Mouse (Mus musculus) cerebellum, adult 18-20 months (tissue): Measurements from ENCODE around the gene Col5a2.
A peak's percentile ranks its signal among the peaks of the same experiment; 100 is the strongest.
"Not testable (repeated sequence)": the region's sequence is repeated elsewhere in the genome, so short reads cannot be mapped to it uniquely, and the experiment has no call there.

Experiments
- DNase-seq, 2 experiments: peaks; one replicate each; pipeline ENCODE4 v3.0.0; 2021

The Col5a2 gene

GRCm38 (mm10) chr1:45502865-45503332 is at the start of gene Col5a2:
Gene Col5a2, minus strand, starts transcription at chr1:45503282.
- DNase-seq = peak in 1 of 2 experiments; percentile 1

- DNase-seq = no peak
Measured at GRCm38 (mm10) chr1:45550531-45550930, 47.4 kb upstream of the Col5a2 start.

- DNase-seq = no peak
Measured at GRCm38 (mm10) chr1:45541888-45542287, 38.8 kb upstream of the Col5a2 start.

GRCm38 (mm10) chr1:45541161-45541560 is 38.1 kb upstream of the Col5a2 start:
- no peak for DNase-seq

- DNase-seq = no peak
Measured at GRCm38 (mm10) chr1:45531486-45531885, 28.4 kb upstream of the Col5a2 start.

DNA sequence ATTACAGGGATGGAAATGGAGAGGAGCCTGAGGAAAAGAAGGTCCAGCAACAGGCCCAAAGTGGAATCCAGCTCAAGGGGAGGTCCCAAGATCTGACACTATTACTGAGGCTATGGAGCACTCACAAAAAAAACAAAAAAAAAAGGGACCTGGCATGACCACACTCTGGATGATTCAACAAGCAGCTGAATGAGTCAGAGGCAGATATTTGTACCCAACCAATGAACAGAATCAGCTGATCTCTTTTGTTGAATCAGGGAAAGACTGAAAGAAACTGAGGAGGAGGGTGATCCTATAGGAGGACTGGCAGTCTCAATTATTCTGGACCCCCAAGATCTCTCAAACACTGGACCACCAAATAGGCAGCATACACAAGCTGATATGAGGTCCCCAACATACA is 24.4 kb upstream of the Col5a2 start:
- not testable (repeated sequence) for DNase-seq

GRCm38 (mm10) chr1:45523601-45524000 is 20.5 kb upstream of the Col5a2 start:
- no peak for DNase-seq

DNA sequence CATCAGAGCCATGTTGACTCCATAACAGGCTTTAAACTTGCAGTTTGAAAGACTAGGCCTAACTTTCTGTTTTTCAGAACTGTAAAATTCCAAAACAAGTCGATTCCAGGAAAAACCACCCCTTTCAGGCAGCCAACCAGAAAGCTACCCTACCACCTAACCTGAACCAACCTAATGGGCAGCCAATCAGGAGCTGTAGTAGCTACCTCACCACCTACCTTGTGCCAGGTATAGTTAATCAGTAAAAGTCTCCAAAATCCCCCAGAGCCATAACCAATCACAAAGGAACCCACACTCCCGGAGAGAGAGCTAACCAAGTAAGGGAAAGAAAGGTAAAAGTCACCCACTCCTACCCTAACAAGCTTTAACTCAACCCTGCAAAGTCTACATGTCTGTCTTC is 18.4 kb upstream of the Col5a2 start:
- DNase-seq = no peak

- no peak for DNase-seq
Measured at GRCm38 (mm10) chr1:45502241-45502741, 791 bp downstream of the Col5a2 start.

- DNase-seq = no peak
Measured at GRCm38 (mm10) chr1:45501437-45501836, 1.6 kb downstream of the Col5a2 start.

DNA sequence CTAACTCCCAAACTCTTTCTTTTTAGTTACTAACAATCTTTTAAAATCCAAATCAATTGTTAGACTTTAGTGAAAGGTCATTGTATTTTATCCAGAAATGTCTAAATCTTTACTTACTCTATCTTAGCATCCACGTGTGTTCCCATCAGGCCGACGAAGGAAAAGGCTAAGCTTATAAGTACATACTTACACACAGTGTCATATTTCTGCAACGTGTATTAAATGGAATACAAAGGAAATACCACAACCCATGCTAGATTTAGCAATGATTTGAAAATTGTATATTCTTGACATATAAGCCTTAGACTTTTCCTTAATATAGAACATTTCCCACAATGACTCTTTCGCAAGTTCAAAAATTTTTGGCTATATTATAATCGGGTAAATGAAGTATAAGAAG is 2.6 kb downstream of the Col5a2 start:
- DNase-seq = no peak

DNA sequence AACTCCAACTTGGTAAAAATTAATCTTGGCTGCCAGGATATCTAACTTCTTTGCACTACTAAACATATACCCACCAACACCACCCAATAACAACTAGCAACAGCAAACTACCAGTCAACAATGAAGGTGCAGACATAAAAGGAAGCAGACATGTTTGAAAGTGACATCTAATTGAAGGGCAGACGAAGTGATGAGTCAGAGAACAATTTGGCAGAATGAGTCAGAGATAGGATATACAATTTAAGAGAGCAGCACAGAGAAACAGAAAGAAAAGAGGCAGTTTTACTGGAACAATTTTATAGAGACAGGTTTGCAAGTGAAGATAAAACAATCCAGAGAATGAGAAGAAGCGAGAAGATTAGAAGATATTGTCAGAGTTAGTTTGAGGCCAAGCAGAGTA is 8.1 kb downstream of the Col5a2 start:
- no peak for DNase-seq

GRCm38 (mm10) chr1:45492130-45492723 is 10.9 kb downstream of the Col5a2 start:
- no peak for DNase-seq

DNA sequence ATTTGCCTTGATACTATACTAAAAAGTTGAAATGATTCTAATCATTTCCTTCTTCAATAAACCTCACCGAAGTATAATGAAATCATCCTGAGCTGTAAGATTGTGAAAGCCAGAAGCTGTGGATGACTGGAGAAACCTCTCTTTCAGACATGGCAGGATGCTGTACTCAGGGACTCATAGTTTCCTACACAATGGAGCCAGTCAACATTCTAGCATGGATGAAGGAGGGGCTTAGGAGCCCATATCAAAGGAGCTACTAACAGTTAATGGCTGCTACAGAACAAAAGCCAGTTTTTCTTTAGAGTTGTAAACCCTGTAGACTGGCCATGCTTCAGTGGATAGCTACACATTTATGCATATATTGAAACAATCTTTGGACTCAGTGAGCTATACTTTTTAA is 12.6 kb downstream of the Col5a2 start:
- no peak for DNase-seq

DNA sequence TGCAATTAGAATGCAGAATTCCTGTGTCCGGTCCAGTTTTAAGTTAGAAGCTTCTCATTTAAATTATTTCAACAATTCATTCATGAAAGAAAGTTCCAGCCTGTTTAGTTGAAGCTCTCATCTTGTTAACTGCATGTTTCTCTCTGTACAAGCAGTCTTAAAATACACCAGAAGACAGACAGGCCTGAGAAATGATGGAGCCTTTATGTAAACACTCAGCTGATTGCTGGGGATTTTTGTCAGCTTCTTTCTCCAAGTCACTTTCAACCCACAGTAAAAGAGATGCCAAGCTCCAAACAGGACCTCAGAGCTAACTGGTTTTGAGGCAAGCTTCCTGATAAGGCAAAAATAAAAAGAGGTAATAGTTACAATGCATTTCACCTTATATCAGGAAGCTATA is 14.8 kb downstream of the Col5a2 start:
- no peak for DNase-seq

GRCm38 (mm10) chr1:45483001-45483400 is 20.1 kb downstream of the Col5a2 start:
- DNase-seq = no peak

DNA sequence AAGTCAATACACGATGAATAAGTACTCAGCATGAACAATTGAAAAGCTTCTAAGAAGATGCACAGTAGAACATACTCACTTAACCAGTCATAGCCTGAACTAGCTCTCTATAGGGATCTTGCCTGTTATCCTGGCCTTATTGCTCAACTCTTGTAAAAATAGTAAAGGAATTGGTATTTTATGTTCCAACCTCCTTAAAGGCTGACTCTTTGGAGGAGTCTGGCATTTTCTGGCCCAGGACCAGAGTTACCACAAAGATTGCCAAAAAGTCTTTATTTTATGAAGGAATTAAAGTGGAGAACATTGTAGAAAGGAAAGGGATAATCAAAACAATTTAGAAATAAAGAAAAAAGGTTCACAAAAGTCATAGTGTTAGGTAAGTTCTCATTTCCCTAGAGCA is 21.2 kb downstream of the Col5a2 start:
- no peak for DNase-seq

- no peak for DNase-seq
Measured at GRCm38 (mm10) chr1:45479087-45479486, 24.0 kb downstream of the Col5a2 start.

GRCm38 (mm10) chr1:45472751-45473150 is 30.3 kb downstream of the Col5a2 start:
- no peak for DNase-seq

DNA sequence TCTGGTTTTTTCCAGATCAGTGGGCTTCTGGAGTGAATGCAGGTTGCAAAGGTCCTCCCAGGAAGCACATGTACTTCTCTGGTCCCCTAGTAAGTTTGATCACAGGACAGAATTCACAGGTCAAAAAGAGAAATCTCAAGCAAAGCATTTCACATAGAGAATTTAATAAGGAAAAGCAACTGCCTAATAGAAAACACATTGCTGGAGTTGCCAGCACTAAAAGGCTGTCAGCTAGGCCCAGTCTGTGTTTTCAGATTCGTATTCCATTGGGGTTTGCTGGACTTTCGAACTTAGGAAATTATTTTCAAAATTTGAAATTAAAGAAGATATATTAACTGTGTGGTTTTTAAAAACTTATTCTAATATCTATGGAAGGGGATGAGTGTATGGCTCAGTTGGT is 42.3 kb downstream of the Col5a2 start:
- DNase-seq = no peak

- DNase-seq = no peak
Measured at GRCm38 (mm10) chr1:45455763-45456162, 47.3 kb downstream of the Col5a2 start.

DNA sequence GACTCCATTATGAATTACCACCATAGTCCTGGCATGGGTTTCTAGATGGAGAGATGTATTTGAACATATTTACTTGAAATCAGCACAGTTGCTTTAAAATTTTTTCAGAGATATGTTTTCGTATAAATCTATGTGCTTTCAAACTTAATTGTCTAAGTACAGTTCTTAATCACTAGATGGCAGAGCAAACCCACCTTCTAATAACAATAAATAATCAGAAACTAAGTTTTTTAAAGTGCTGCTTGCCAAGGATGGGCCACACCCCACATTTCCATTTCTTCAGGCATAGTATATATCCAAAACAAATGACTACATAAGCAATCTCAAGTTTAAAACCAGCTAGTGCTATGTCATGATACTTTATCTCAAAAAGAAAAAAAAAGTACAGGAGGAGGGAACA is 54.2 kb downstream of the Col5a2 start:
- DNase-seq = no peak

DNA sequence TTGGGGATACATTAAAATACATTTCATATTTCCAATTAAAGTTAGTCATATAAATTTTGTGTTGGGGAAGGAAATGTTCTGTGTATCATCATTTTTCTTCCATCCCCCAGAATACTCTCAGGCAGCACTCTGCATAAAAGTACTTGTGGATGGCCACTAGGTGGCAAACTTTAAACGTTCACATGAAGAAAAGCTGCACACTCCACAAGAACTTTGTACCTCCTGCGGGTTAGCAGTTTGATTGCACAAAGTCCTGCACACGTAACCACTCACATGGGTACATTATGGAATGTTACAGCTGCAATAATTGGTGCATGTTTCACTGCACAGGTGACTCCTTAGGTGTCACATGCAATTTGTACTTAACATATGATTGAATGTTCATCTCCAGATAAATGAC is 71.2 kb downstream of the Col5a2 start:
- DNase-seq = peak in 1 of 2 experiments; percentile 1

DNA sequence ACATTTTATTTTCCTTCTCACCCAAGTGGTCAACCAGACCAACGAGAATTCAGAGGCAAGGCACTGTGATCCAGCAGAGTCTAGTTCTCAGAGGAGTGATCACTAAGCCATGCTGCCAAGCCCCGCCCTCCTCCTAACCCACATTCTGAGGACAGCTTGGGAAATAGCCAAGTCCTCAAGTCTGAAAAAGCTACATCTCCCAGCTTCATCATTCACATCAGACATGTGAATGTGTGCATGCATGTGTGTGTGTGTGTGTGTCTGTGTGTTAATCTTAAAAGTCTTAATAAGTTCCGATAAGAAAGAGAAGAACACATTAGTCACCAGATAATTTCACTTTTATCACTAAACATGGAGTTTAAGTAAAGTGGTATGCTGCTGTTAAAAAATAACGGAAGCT is 72.6 kb downstream of the Col5a2 start:
- no peak for DNase-seq

DNA sequence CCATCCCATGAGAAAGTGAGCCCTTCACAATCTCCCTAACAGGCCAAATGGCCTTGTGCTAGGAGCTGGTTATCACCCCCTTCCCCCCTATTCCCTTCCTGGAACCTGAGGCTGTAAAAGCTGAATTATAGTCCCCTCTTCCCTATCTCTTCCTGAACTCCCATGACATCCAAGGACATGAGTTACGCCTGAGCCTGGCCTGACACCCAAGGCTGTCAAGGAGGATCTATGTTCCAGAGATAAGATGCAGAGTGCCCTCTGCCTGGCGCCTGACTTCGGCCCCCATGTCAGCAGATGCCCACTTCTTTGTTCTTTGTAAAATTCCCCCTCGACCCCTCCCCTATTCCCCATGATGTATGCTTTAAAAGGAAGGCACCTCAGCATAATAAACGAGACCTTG is 73.9 kb downstream of the Col5a2 start:
- DNase-seq = not testable (repeated sequence)
